Mouse (Mus musculus): Measurements from ENCODE around the gene Gm21319. TPM values are rescaled to one million over a fixed set of nuclear protein-coding genes. Genes with fewer than 3 reads are reported as not detected.
"Not testable (repeated sequence)": the region's sequence is repeated elsewhere in the genome, so short reads cannot be mapped to it uniquely, and the experiment has no call there.

Gm21319 gene
- not detected in 2 replicates for polyA plus RNA-seq (2012; rRNA removed)

DNA sequence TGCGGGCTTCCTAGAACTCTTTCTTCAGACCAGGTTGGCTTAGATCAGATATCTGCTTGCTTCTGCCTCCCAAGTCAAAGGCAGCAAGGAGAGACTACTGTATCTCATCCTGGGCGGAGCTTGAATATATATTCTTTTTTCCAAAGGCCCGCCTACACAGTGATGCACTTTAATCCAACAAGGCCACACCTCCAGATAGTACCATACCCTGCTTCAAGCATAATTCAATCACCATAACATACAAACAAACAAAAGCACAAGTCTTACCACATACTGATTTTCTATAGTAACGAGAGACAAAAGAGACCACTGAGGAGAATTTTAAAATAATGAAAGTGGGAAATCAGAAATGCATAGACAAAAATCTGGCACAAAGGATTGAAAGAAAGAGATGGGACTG, at the start of gene Gm21319:
TSS of gene Gm21319 (minus strand) at position 101 of the 400 bp plus-strand sequence.
- 82% methylated on average over 4 of the region's 4 CpGs for WGBS
- H3K27ac ChIP-seq (ENCODE audit: insufficient read depth, low read length) = not testable (repeated sequence)

DNA sequence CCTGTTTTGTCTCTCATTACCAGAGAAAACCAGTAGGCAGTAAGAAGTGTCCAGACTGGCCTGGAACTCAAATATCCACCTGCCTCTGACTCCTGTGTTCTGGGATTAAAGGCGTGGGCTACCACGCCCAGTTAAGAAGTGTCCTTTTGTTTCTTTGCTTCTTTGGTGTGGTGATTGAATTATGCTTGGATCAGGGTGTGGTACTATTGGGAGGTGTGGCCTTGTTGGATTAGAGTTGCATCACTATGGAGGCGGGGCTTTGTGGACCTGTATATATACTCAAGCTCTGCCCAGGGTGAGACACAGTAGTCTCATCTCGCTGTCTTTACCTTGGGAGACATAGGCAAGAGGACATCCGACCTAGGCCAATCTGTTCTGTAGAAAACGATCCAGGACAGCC, 40.7 kb upstream of the Gm21319 start, which contains the start of gene BB287469:
TSS of gene BB287469 (plus strand) at position 301 of the 400 bp plus-strand sequence.
- H3K4me3 ChIP-seq (ENCODE audit: extremely low read depth, insufficient read depth, insufficient read length); H3K27ac ChIP-seq (ENCODE audit: insufficient read depth, low read length); H3K36me3 ChIP-seq (ENCODE audit: control insufficient read depth, insufficient read depth, low read length); DNase-seq (ENCODE audit: low read depth in 1 of 2, low spot score in 2 of 2); H3K4me1 ChIP-seq (ENCODE audit: control insufficient read depth, insufficient read depth, insufficient read length); H3K27me3 ChIP-seq (ENCODE audit: control insufficient read depth, insufficient read depth, low read length): not testable (repeated sequence)
- WGBS = 90% methylated on average over 5 of the region's 6 CpGs

More for the DNA sequence above, at the start of gene Gm21319:
- not testable (repeated sequence) for H3K4me1 ChIP-seq (ENCODE audit: control insufficient read depth, insufficient read depth, insufficient read length); DNase-seq (ENCODE audit: low read depth in 1 of 2, low spot score in 2 of 2); H3K4me3 ChIP-seq (ENCODE audit: extremely low read depth, insufficient read depth, insufficient read length); H3K36me3 ChIP-seq (ENCODE audit: control insufficient read depth, insufficient read depth, low read length); H3K27me3 ChIP-seq (ENCODE audit: control insufficient read depth, insufficient read depth, low read length)

DNA sequence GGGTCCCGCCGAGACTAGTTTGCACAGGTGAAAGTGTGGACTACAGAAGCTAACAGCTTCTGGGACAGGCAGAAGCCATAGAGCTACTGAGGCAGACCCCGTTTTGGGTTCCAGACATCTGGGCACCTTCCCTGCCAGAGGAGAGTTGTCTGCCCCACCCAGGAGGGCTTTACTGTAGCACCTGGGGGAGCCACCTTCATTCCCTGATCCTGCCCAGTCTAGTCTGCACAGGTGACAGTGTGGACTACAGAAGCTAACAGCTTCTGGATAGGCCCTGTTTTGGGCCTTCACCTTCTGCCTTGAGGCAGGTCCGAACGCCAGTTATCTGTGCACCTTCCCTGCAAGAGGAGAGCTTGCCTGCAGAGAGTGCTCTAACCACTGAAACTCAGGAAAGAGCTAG, 22.4 kb upstream of the Gm21319 start:
- not testable (repeated sequence) for H3K4me3 ChIP-seq (ENCODE audit: extremely low read depth, insufficient read depth, insufficient read length); H3K36me3 ChIP-seq (ENCODE audit: control insufficient read depth, insufficient read depth, low read length); DNase-seq (ENCODE audit: low read depth in 1 of 2, low spot score in 2 of 2); H3K4me1 ChIP-seq (ENCODE audit: control insufficient read depth, insufficient read depth, insufficient read length); H3K27me3 ChIP-seq (ENCODE audit: control insufficient read depth, insufficient read depth, low read length); H3K27ac ChIP-seq (ENCODE audit: insufficient read depth, low read length)
- 82% methylated on average over 5 of the region's 5 CpGs for WGBS

DNA sequence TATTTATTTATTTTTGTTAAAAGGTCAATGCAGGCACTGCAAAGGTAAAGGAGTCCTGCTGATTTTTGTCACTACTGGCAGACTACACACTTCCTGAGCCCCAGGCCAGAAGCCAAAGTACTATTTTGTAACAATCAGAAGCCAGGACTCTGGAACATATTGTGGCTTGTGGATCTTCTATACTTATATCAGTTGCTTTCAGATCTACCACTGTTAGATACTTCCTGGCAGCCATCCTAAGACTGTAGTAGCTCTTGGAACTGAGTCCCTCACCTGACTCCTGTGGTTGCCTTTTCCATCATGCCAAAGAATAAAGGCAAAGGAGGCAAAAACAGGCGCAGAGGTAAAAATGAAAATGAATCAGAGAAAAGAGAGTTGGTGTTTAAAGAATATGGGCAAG, 19.7 kb upstream of the Gm21319 start, which contains the start of gene Gm21936:
TSS of gene Gm21936 (plus strand) at position 301 of the 400 bp plus-strand sequence.
- DNase-seq (ENCODE audit: low read depth in 1 of 2, low spot score in 2 of 2); H3K27me3 ChIP-seq (ENCODE audit: control insufficient read depth, insufficient read depth, low read length); H3K36me3 ChIP-seq (ENCODE audit: control insufficient read depth, insufficient read depth, low read length); H3K4me3 ChIP-seq (ENCODE audit: extremely low read depth, insufficient read depth, insufficient read length); H3K27ac ChIP-seq (ENCODE audit: insufficient read depth, low read length); H3K4me1 ChIP-seq (ENCODE audit: control insufficient read depth, insufficient read depth, insufficient read length): not testable (repeated sequence)
- WGBS = 92% methylated on average over 1 of the region's 1 CpGs

Other genes starting within 250 kb of the Gm21319 start
- gene Oog1, start 173.1 kb downstream of the Gm21319 start, polyA plus RNA-seq (2012; rRNA removed) = not detected in 2 replicates
- gene Gm4027, start 156.9 kb downstream of the Gm21319 start, polyA plus RNA-seq (2012; rRNA removed) = not detected in 2 replicates
- gene Gm16381, start 131.1 kb downstream of the Gm21319 start, polyA plus RNA-seq (2012; rRNA removed) = not detected in 2 replicates
- not detected in 2 replicates for gene Gm21936, start 19.8 kb upstream of the Gm21319 start, polyA plus RNA-seq (2012; rRNA removed)
- not detected in 2 replicates for gene BB287469, start 40.8 kb upstream of the Gm21319 start, polyA plus RNA-seq (2012; rRNA removed)
- not detected in 2 replicates for gene Gm2001, start 66.6 kb upstream of the Gm21319 start, polyA plus RNA-seq (2012; rRNA removed)
- not detected in 2 replicates for gene Gm2016, start 98.3 kb upstream of the Gm21319 start, polyA plus RNA-seq (2012; rRNA removed)
- not detected in 2 replicates for gene Gm2022, start 119.6 kb upstream of the Gm21319 start, polyA plus RNA-seq (2012; rRNA removed)
- not detected in 2 replicates for gene Gm2035, start 144.1 kb upstream of the Gm21319 start, polyA plus RNA-seq (2012; rRNA removed)
- not detected in 2 replicates for gene Gm2042, start 178.3 kb upstream of the Gm21319 start, polyA plus RNA-seq (2012; rRNA removed)
- gene Gm2075, start 236.1 kb upstream of the Gm21319 start, polyA plus RNA-seq (2012; rRNA removed) = not detected in 2 replicates
- gene Gm6803, start 243.0 kb upstream of the Gm21319 start, polyA plus RNA-seq (2012; rRNA removed) = not detected in 2 replicates